Mouse (Mus musculus) NIH3T3 (cell line): ENCODE measurements around the gene Akr1c14.
"Not testable (repeated sequence)": the region's sequence is repeated elsewhere in the genome, so short reads cannot be mapped to it uniquely, and the experiment has no call there.

ENCODE experiments used
- DNase-seq: peaks from one replicate; pipeline ENCODE4 v3.0.0-alpha.2; 2012; ENCODE audit warnings: low read depth

The Akr1c14 gene

GRCm38 (mm10) chr13:4123146-4123545 is 74.3 kb downstream of the Akr1c14 start:
- DNase-seq = no peak

- DNase-seq = not testable (repeated sequence)
These were observed 75.7 kb downstream of the Akr1c14 start for GRCm38 (mm10) chr13:4124471-4124870.

GRCm38 (mm10) chr13:4125846-4126245 is 77.0 kb downstream of the Akr1c14 start:
- not testable (repeated sequence) for DNase-seq

GRCm38 (mm10) chr13:4129100-4129499 is 80.3 kb downstream of the Akr1c14 start:
- peak; percentile 62 for DNase-seq

GRCm38 (mm10) chr13:4131317-4131716 is 82.5 kb downstream of the Akr1c14 start:
- DNase-seq = no peak

GRCm38 (mm10) chr13:4131721-4132120 is 82.9 kb downstream of the Akr1c14 start:
- DNase-seq = no peak

- DNase-seq = peak; percentile 44
These were observed 84.3 kb downstream of the Akr1c14 start for GRCm38 (mm10) chr13:4133070-4133469.
